Mouse (Mus musculus) lung, postnatal 36 days (tissue): ENCODE results near the gene Enoph1.

Experiments used
- DNase-seq: peaks from one replicate; pipeline ENCODE4 v3.0.0; 2022; ENCODE audit warnings: mixed read lengths

Gene Enoph1

GRCm38 (mm10) chr5:100039602-100040142, at the start of gene Enoph1, which contains the start of gene Hnrnpdl:
TSS of gene Enoph1 (plus strand) at chr5:100039985.
TSS of gene Hnrnpdl (minus strand) at chr5:100039664.
- DNase-seq: peak; percentile 95

GRCm38 (mm10) chr5:99994166-99994565, 45.6 kb upstream of the Enoph1 start:
- DNase-seq: no peak

DNA sequence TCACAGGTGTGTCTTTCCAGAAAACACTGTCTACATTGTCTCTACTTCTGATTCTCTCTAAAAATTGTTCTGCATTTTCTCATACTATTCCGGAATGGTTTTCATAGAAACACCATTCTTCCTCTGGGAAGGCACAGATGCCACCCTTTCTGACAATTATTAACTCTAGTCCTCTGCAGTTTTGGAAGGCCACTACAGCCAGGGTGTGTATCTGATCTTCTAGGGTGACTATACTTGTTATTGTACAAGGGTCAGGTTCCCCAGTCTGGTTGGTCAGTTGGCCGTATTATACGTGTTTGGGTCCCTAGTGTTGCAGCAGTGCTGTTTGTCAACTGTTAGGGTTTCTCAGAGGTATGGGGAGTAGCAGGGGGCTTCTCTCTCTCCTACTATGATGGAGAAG, 45.1 kb upstream of the Enoph1 start:
- DNase-seq: no peak

DNA sequence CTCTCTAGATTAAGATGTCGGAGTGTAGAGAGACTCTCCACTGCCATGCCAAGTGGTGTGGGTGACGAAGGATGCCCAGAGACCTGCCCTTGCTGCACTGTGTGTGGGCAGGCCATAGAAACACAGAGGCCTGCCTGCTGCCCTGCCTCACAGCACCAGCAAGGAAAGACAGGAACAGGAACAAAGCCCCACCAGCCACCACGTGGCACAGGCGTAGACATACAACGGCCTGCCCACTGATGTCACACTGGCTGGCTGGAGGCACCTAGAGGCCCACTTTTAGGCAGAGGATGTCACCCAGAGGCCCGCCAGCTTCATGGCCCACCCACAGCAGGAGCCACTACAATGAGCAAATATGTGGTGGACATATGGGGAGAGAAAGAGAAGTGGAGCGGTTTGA, 39.7 kb upstream of the Enoph1 start:
- no peak for DNase-seq

GRCm38 (mm10) chr5:100000500-100000899, 39.3 kb upstream of the Enoph1 start:
- no peak for DNase-seq

- no peak for DNase-seq
These were observed 35.9 kb upstream of the Enoph1 start for GRCm38 (mm10) chr5:100003895-100004294.

GRCm38 (mm10) chr5:100005431-100005830, 34.4 kb upstream of the Enoph1 start:
- no peak for DNase-seq

- DNase-seq: no peak
These were observed 33.9 kb upstream of the Enoph1 start for GRCm38 (mm10) chr5:100005896-100006295.

GRCm38 (mm10) chr5:100006324-100007039, 33.3 kb upstream of the Enoph1 start:
- DNase-seq: no peak

- peak; percentile 29 for DNase-seq
These were observed 32.8 kb upstream of the Enoph1 start for GRCm38 (mm10) chr5:100007040-100007375.

GRCm38 (mm10) chr5:100008485-100008884, 31.3 kb upstream of the Enoph1 start:
- DNase-seq: no peak

DNA sequence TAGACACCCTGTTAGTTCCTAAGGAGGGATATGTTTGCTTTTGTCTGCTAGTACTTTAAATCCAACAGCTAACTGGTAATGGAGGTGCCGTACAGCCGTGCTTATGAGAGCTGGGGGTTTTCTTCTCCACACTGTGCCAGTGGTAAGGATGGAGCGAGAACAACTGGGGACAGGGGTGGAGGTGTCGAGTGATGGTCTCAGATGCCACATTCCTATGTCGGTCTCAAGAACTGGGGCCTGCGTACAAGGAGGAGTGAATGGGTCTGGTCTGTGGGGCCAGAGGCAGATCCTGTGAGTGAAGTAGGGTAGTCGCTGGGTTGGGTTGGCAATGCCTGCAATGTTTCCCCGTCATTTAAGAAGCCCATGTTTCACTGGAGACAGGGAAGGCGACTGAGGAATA, 27.2 kb upstream of the Enoph1 start:
- no peak for DNase-seq

DNA sequence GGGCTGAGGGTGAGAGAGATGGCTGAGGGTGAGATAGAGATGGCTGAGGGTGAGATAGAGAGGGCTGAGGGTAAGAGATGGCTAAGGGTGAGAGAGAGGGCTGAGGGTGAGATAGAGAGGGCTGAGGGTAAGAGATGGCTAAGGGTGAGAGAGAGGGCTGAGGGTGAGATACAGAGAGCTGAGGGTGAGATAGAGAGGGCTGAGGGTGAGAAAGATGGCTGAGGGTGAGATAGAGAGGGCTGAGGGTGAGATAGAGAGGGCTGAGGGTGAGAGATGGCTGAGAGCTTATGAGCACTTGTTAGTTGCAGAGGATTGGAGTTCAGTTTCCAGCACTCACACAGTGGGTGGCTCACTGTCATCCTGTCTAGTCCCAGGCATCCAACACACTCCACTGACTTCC, 19.7 kb upstream of the Enoph1 start:
- DNase-seq: no peak

GRCm38 (mm10) chr5:100024403-100024802, 15.4 kb upstream of the Enoph1 start:
- no peak for DNase-seq

DNA sequence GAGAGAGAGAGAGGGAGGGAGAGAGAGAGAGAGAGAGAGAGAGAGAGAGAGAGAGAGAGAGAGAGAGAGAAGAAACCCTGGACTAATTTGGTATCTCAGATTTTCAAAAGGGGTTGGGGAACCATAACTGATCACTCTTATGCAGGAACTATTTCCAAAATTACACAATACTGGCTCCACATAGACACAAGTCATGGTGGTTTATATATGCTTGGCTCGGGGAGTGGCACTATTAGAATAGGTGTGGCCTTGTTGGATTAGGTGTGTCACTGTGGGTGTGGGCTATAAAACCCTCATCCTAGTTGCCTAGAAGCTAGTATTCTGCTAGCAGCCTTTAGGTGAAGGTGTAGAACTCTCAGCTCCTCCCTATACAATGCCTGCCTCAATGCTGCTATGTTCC, 14.9 kb upstream of the Enoph1 start:
- no peak for DNase-seq

DNA sequence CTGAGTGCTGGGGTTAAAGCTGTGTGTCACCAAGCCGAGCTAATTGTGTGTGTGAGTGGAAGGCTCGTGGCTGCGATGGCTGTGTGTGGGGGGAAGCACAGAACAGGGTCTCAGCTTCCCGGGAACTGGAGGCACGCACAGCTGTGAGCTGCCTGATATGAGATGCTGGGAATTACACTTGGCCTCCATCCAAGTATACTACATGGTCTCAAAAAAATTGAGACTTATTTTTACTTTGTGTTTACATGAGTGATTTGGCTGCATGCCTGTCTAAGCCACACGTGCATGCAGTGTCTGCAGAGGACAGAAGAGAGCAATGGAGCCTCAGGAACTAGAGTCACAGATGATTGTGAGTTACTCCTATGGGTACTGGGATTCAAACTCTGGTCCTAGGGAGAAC, 9.7 kb upstream of the Enoph1 start:
- peak; percentile 55 for DNase-seq

GRCm38 (mm10) chr5:100032107-100032506, 7.7 kb upstream of the Enoph1 start:
- DNase-seq: no peak

DNA sequence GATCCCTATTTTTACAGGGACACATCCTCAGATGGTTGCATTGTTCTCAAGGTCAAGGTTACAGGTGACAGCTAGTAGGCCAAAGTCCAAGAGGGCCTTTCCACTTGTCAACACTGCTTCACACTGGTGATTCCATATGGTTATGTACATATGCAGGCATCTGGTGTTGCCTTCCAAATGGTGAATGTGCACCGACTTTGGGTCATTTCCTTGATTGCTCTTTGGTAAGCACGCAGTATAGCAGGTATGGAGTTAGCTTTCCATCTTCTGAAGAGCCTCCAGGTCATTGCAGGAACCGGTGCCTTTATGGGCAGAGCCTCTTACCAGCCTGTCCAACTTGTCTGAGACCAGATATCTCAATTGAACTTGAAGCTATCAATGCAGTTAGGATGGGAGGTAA, 7.1 kb upstream of the Enoph1 start:
- no peak for DNase-seq

GRCm38 (mm10) chr5:100035950-100036349, 3.8 kb upstream of the Enoph1 start:
- no peak for DNase-seq

- peak; percentile 56 for DNase-seq
These were observed 3.1 kb upstream of the Enoph1 start for GRCm38 (mm10) chr5:100036681-100037080.

GRCm38 (mm10) chr5:100037965-100038713, 1.6 kb upstream of the Enoph1 start:
- peak; percentile 92 for DNase-seq

DNA sequence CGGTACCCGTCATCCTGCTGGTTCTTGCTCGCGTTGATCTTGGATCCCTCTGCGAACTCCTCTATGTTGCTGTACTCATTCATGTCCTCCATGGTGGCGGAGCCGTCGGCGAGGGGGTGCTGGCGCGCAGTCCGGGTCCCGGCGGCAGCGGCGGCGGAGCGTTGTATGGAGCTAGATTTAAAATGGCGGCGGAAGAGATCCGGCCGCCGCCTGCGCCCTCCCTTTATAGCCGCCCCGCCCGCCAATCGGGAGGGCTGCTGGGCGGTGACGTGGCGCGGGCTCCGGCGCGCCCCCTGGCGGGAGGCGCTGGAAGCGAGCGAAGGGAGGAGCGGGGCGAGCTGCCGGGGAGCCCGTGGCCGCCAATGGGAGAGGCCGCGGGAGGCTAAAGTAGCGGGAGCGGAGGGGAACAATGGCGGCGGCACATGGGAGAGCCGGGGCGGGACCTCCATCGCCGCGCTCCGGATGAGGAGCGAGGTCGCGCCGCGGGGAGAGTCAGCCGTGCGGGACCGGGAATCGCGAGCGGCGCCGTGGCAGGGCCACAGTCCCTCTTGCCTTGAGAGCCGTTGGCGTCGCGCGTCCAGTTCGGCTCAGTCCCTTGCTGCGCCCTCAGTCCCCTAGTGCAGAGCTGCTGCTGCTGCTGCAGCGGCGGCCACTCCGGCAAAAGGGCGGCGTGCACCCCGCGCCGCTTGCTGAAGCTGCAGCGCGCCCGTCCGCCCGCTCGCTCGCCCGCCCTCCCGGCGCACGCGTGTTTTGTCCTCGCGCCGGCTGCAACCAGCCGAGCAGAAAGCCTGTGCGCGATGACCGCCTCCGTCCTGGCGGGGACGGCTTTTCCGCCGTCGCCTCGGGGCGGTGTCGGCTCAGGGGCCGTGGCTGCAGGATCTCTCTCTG, 827 bp upstream of the Enoph1 start:
- DNase-seq: peak; percentile 94

DNA sequence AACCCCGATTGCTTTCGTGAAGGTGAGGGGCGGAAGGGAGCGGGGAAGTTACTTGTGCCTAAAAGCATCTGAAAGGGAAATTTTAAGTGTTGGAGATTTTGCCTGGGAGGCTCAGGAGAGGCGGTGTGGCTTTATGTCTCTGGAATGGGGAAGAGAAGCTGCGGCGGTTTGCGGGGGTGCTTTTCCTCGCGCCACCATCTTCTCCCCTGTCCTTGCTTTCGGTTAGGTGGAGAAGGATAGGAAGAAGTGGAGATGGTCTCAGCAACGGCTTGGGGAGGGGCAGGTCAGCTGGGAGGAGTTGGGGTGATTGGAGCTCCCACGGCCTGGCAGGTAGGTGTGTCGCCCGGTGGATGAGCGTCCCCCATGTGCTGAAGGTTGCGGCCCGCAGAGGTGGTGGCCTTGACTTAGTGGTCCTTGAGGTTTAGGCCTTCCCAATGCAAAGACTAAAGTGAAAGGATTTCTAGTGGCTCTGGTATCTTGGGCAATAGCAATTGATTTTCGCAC, 548 bp downstream of the Enoph1 start:
- peak; percentile 39 for DNase-seq
